Mouse (Mus musculus): Measurements from ENCODE around the gene C5ar1.
A peak's percentile ranks its signal among the peaks of the same experiment; 100 is the strongest.

The C5ar1 gene

GRCm38 (mm10) chr7:16221582-16222272 is 37.6 kb downstream of the C5ar1 start, which contains the start of gene Dhx34:
TSS of gene Dhx34 (minus strand) at chr7:16222037.
- peak; percentile 94 for DNase-seq (ENCODE audit: low read depth, low spot score)

- DNase-seq (ENCODE audit: low read depth, low spot score): no peak
These were observed 45.4 kb downstream of the C5ar1 start for GRCm38 (mm10) chr7:16213986-16214385.

DNA sequence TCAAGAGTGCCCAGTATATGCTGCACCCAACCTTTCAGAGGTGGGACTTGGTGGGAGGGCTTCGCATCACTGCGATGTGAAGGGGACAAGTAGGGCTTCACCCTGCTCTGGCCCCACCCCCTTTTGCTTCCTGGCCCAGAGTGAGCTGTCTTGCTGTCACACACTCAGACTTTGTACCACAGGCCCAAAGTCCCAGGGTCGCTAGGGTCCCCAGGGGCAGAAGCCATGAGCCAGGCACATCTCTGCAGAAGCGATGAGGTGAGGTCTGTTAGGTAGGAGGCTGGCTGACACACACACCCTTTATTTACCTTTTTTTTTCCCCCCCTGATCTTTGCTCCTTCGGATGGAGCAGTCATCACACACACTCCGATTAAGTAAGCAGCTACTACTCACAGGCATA is 46.1 kb downstream of the C5ar1 start:
- DNase-seq (ENCODE audit: low read depth, low spot score): no peak

DNA sequence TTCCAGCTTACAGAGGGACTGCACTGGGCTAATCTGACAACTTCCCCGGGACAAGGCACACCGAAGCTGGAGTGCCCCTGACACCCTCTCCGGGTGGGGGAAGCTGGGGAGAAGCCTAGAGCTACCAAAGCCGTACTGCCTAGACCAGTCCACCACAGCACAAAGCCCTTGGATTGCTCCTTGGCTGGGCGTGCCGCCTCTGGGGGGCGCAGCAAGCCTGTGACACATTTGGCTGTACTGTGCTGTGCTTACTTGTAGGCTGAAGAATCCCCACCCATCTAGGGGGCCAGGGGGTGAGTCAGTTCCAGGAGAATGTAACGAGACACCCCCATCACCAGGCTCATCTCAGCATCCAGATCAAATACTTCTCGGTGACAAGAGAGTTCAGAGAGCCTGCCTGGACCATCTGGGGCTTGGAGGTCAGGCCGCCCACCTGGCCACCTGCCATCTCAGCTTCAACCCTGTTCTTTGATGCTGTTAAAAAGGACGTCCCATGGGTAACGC is 48.4 kb downstream of the C5ar1 start:
- DNase-seq (ENCODE audit: low read depth, low spot score): no peak

- DNase-seq (ENCODE audit: low read depth, low spot score): no peak
These were observed 50.3 kb downstream of the C5ar1 start for GRCm38 (mm10) chr7:16208781-16209665.

DNA sequence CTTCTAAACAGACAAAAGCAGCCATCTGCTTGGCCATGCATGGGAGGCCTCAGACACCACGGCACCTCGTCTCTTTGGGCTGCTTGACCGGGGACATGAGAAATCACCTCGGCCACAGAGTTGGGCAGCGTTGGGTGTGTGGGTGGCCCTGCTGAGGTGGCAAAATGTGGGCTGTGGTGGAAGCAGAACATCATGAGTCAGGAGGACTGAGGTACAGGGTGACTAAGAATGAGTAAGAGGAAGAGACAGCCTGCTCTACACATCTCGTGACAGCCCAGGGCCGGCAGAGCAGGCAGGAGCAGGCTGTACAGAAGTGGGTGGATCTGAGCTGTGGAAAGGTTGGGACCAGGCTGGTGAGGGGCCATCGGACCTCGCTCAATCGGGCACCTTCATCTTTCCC is 51.8 kb downstream of the C5ar1 start:
- no peak for DNase-seq (ENCODE audit: low read depth, low spot score)

GRCm38 (mm10) chr7:16207076-16207475 is 52.3 kb downstream of the C5ar1 start:
- DNase-seq (ENCODE audit: low read depth, low spot score): no peak

GRCm38 (mm10) chr7:16204791-16205190 is 54.5 kb downstream of the C5ar1 start:
- no peak for DNase-seq (ENCODE audit: low read depth, low spot score)

GRCm38 (mm10) chr7:16203505-16203903 is 55.8 kb downstream of the C5ar1 start:
- DNase-seq (ENCODE audit: low read depth, low spot score): no peak

- no peak for DNase-seq (ENCODE audit: low read depth, low spot score)
These were observed 56.4 kb downstream of the C5ar1 start for GRCm38 (mm10) chr7:16202756-16203504.

GRCm38 (mm10) chr7:16201136-16201535 is 58.2 kb downstream of the C5ar1 start:
- DNase-seq (ENCODE audit: low read depth, low spot score): no peak

DNA sequence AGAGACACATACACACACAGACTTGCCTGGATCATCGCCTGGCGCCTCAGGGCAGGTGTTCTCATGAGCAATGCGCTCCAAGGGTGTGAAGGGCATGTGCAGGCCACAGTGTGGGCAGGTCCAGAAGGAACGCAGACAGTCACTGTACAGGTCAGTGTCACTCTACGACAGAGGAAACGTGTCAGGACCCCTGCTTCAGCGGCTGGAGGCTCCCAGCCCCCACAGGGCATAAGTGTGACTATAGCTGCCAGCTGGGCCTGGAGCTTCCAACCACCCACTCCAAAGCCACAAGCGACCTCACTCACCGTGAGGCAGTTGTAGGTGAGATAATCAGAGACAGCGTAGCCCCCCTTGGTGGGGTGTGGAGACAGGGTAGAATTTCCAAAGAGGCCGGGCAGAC is 60.8 kb downstream of the C5ar1 start:
- no peak for DNase-seq (ENCODE audit: low read depth, low spot score)

DNA sequence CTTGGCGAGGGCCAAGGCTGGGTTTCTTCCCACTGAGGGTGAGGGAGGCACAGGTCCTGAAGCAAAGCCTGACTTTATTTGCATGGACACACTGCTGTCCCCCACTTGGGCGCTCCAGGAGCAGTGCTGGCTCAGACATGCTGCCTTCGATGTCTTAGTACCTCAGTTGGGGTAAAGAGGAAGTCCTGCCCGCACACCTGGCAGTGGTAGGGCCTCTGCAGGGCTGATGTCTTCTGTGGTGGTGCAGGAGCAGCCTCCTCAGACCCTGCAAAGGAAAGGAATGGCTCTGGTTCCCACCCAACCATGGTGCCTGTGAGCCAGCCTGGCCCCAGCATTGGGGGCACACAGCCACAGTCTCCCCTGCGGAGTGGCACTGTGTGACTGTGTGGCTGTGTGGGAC is 62.2 kb downstream of the C5ar1 start:
- no peak for DNase-seq (ENCODE audit: low read depth, low spot score)

Data from retina, postnatal 7 days (tissue).